Mouse (Mus musculus) midbrain, embryonic 13.5 days (tissue): ENCODE measurements around the gene Cracr2a. TPM values are rescaled to one million over a fixed set of nuclear protein-coding genes. Genes with fewer than 3 reads are reported as not detected.

Experiments
- ATAC-seq: fragments of 200-750 bp; cut with Nextera tagmentation; 2 replicates; pipeline ENCODE4 v1.8.0; 2017; ENCODE audit warnings: mild to moderate bottlenecking, moderate TSS enrichment, moderate library complexity
- H3K27ac ChIP-seq: fragments of 300-500 bp; sonication (generic); 2 replicates; pipeline ENCODE4 v1.5.1; 2015; ENCODE audit warnings: inconsistent platforms, mild to moderate bottlenecking, moderate library complexity
- H3K27me3 ChIP-seq: fragments of 300-500 bp; sonication (generic); 2 replicates; pipeline ENCODE4 v1.6.1; 2015; ENCODE audit warnings: mild to moderate bottlenecking, inconsistent platforms
- H3K36me3 ChIP-seq: fragments of 300-500 bp; sonication (generic); 2 replicates; pipeline ENCODE4 v1.6.1; 2015; ENCODE audit warnings: mild to moderate bottlenecking, inconsistent platforms
- H3K4me1 ChIP-seq: fragments of 300-500 bp; sonication (generic); replicated peaks from 2 replicates; pipeline ENCODE4 v1.6.1; 2015; ENCODE audit warnings: inconsistent platforms
- H3K4me2 ChIP-seq: fragments of 300-500 bp; sonication (generic); replicated peaks from 2 replicates; pipeline ENCODE4 v1.6.1; 2015; ENCODE audit warnings: moderate library complexity, mild to moderate bottlenecking, inconsistent platforms
- H3K4me3 ChIP-seq: fragments of 300-500 bp; sonication (generic); replicated peaks from 2 replicates; pipeline ENCODE4 v1.5.1; 2015; ENCODE audit warnings: mild to moderate bottlenecking, inconsistent platforms
- H3K9ac ChIP-seq: fragments of 300-500 bp; sonication (generic); replicated peaks from 2 replicates; pipeline ENCODE4 v1.6.1; 2015; ENCODE audit warnings: mild to moderate bottlenecking, inconsistent platforms
- H3K9me3 ChIP-seq: fragments of 300-500 bp; sonication (generic); 2 replicates; pipeline ENCODE4 v1.6.1; 2016; ENCODE audit warnings: mild to moderate bottlenecking, inconsistent platforms
- WGBS: fragments of 180-500 bp; shearing (Covaris S2); methylation state at CpG from one replicate; pipeline ENCODE4 v1.1.7; 2015; 5-methylcytosine and 5-hydroxymethylcytosine counted together
- polyA plus RNA-seq: library from polyadenylated mRNA; unstranded; fragments of >200 nt; fragmentation: Nextera tagmentation; extraction: Ambion mirVana; gene quantifications from 2 replicates; pipeline ENCODE4 v1.2.1, GENCODE M21; 2015

Cracr2a gene
- polyA plus RNA-seq, 1 experiment from 2014 or later, result 0.24 TPM

- H3K9ac ChIP-seq, result no peak overlapping the region
- peaks cover 11% of the 10 kb centered on the region for H3K4me1 ChIP-seq
- ATAC-seq, result no peak
- no peaks in the 10 kb centered on the region for H3K27me3 ChIP-seq
- no peak overlapping the region for H3K4me2 ChIP-seq
- H3K36me3 ChIP-seq, result no peaks in the 10 kb centered on the region
- H3K4me3 ChIP-seq, result no peak overlapping the region
- H3K27ac ChIP-seq, result no peak overlapping the region
- no peaks in the 10 kb centered on the region for H3K9me3 ChIP-seq
Measured at GRCm38 (mm10) chr6:127609673-127610072, 48.5 kb downstream of the Cracr2a start.

GRCm38 (mm10) chr6:127611216-127611615 lies 50.1 kb downstream of the Cracr2a start:
- ATAC-seq, result no peak
- Histone ChIP-seq H3K9me3 (no peaks in the 10 kb centered on the region), H3K4me1 (peaks cover 8% of the 10 kb centered on the region), H3K27ac (no peak overlapping the region), H3K4me3 (no peak overlapping the region), H3K4me2 (no peak overlapping the region), H3K36me3 (no peaks in the 10 kb centered on the region), H3K27me3 (no peaks in the 10 kb centered on the region), H3K9ac (no peak overlapping the region)
- WGBS, result 88% methylated on average over 12 of the region's 12 CpGs

DNA sequence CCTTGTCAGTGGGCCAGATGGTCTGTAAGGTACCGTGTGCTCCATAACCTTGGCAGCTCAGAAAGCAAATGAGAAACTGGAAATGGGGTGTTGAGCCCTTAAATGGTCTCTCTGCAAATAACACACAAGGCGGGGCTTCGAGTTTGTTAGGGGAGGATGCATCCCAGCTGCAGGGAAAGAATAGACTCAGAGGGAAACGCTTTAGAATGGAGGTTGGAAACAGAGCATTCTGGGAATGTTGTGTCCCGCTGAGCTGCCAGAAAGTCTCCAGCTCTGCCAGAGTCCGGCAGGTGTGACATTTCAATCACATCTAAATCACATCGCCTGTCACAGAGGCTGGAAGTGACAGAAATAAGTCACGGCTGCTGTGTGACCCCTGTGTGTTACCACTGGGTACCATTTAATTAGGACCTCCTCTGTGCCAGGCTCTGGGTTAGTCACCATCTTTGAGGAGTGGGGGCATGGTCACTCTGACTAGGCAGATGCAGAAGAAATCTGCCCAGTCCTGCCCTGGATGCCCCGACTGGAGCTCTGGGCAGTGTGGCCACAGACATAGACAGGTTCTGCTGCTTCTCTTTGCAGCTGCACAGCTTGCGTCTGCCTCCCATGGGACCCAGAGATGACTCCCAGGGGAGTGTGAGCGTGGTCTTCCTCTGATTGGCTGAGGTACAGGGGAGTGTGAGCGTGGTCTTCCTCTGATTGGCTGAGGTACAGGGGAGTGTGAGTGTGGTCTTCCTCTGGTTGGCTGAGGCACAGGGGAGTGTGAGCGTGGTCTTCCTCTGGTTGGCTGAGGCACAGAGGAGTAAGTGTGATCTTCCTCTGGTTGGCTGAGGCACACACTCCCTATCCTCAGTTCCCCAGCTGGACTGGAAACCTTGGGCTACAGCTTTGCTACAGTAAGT lies 53.2 kb downstream of the Cracr2a start:
- Histone ChIP-seq H3K36me3 (no peaks in the 10 kb centered on the region), H3K27ac (peak overlapping the region; percentile 37; the same call in 1 of the 2 replicates), H3K27me3 (no peaks in the 10 kb centered on the region), H3K4me1 (peaks cover 8% of the 10 kb centered on the region), H3K4me3 (no peak overlapping the region), H3K4me2 (no peak overlapping the region), H3K9me3 (no peaks in the 10 kb centered on the region), H3K9ac (0 out of 2 replicates have a peak overlapping the region, but pooled peaks have one; percentile 4)
- ATAC-seq, result peak; percentile 64
- 45% methylated on average over 13 of the region's 13 CpGs for WGBS

GRCm38 (mm10) chr6:127616623-127617022 lies 55.5 kb downstream of the Cracr2a start:
- 88% methylated on average over 1 of the region's 1 CpGs for WGBS
- no peak for ATAC-seq

DNA sequence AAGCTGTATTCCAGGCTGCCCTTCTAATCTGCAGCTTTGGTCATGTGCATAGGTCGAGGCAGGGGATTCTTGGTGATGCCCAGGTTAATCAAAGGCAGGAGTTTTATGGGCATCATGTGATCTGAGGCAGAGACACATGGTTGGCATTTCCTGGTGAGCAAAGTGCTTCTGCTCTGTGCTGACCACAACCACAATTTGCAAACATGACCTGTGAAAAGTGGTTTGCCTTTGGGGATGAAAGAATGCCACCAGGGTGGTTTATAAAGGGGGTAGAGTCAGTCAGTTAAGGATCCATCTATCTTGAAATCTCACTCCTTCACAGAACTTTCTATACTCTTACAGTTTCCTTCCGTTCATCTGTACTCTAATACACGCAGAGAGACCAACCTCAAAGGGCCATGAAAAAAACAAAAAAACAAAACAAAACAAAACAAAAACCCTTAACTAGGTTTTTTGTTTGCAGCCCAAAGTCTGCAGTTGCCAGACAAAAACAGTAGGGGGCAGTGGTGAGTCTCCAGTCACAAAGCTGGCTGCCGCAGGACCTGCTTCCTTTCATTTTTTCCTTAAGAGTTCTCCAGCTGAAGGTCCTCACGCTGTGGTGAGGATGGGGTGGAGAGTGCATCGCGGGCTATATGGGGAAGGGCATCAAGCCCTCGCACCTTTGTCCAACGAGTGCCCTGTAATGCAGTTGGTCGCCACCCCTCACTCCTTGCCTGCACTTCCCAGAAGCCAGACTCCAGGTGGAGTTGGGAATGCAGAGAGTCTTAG lies 56.3 kb downstream of the Cracr2a start:
- no peaks in the 10 kb centered on the region for H3K36me3 ChIP-seq
- H3K4me1 ChIP-seq, result peaks cover 8% of the 10 kb centered on the region
- no peaks in the 10 kb centered on the region for H3K9me3 ChIP-seq
- H3K27me3 ChIP-seq, result no peaks in the 10 kb centered on the region
- ATAC-seq, result peak; percentile 40; the same call in 1 of the 2 replicates
- H3K4me3 ChIP-seq, result no peak overlapping the region
- no peak overlapping the region for H3K4me2 ChIP-seq
- H3K27ac ChIP-seq, result no peak overlapping the region
- no peak overlapping the region for H3K9ac ChIP-seq
- WGBS, result 34% methylated on average over 10 of the region's 10 CpGs

More at GRCm38 (mm10) chr6:127616623-127617022, 55.5 kb downstream of the Cracr2a start:
- Histone ChIP-seq H3K9ac (no peak overlapping the region), H3K4me2 (no peak overlapping the region), H3K36me3 (no peaks in the 10 kb centered on the region), H3K4me1 (peaks cover 8% of the 10 kb centered on the region), H3K4me3 (no peak overlapping the region), H3K27ac (no peak overlapping the region), H3K9me3 (no peaks in the 10 kb centered on the region), H3K27me3 (no peaks in the 10 kb centered on the region)

GRCm38 (mm10) chr6:127618686-127619085 lies 57.5 kb downstream of the Cracr2a start:
- WGBS, result 72% methylated on average over 4 of the region's 4 CpGs
- H3K4me1 ChIP-seq, result peaks cover 8% of the 10 kb centered on the region
- ATAC-seq, result no peak

DNA sequence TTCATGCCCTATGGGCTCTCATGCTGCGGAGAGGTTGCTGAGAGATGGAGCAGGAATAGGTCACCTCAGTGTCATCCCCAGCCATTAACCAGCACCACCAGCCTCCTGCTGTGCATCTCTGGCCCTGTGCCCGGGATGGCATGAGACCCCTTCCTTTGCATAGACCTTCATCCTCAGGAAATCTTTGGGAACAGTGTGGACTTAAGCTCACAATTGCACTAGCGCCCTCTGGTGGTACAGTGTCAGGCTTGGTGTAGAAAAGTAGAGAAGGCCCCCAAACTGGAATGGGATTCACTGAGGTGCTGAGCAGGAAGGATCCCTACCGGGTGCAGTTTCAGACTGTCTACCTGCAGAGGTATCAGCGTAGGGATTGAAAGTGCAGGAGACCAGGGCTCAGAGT lies 64.0 kb downstream of the Cracr2a start:
- Histone ChIP-seq H3K9me3 (no peaks in the 10 kb centered on the region), H3K9ac (no peak overlapping the region), H3K36me3 (no peaks in the 10 kb centered on the region), H3K4me1 (peaks cover 12% of the 10 kb centered on the region), H3K27ac (no peak overlapping the region), H3K27me3 (no peaks in the 10 kb centered on the region), H3K4me2 (no peak overlapping the region), H3K4me3 (no peak overlapping the region)
- WGBS, result 42% methylated on average over 5 of the region's 5 CpGs
- no peak for ATAC-seq

More at GRCm38 (mm10) chr6:127618686-127619085, 57.5 kb downstream of the Cracr2a start:
- Histone ChIP-seq H3K27ac (no peak overlapping the region), H3K9me3 (no peaks in the 10 kb centered on the region), H3K9ac (no peak overlapping the region), H3K4me2 (no peak overlapping the region), H3K36me3 (no peaks in the 10 kb centered on the region), H3K27me3 (no peaks in the 10 kb centered on the region), H3K4me3 (no peak overlapping the region)

GRCm38 (mm10) chr6:127627453-127627852 lies 66.3 kb downstream of the Cracr2a start:
- H3K27me3 ChIP-seq, result no peaks in the 10 kb centered on the region
- peak; percentile 68 for ATAC-seq
- H3K4me1 ChIP-seq, result peaks cover 12% of the 10 kb centered on the region
- 13% methylated on average over 9 of the region's 9 CpGs for WGBS
- no peaks in the 10 kb centered on the region for H3K36me3 ChIP-seq
- no peak overlapping the region for H3K4me2 ChIP-seq
- no peak overlapping the region for H3K4me3 ChIP-seq
- H3K27ac ChIP-seq, result 0 out of 2 replicates have a peak overlapping the region, but pooled peaks have one; percentile 42
- no peak overlapping the region for H3K9ac ChIP-seq
- no peaks in the 10 kb centered on the region for H3K9me3 ChIP-seq

GRCm38 (mm10) chr6:127629249-127629648 lies 68.1 kb downstream of the Cracr2a start:
- H3K4me3 ChIP-seq, result no peak overlapping the region
- H3K9me3 ChIP-seq, result no peaks in the 10 kb centered on the region
- no peak overlapping the region for H3K27ac ChIP-seq
- H3K27me3 ChIP-seq, result no peaks in the 10 kb centered on the region
- no peak overlapping the region for H3K4me2 ChIP-seq
- peaks cover 12% of the 10 kb centered on the region for H3K4me1 ChIP-seq
- WGBS, result 87% methylated on average over 2 of the region's 2 CpGs
- H3K9ac ChIP-seq, result no peak overlapping the region
- ATAC-seq, result no peak
- H3K36me3 ChIP-seq, result no peaks in the 10 kb centered on the region

GRCm38 (mm10) chr6:127634858-127635257 lies 73.7 kb downstream of the Cracr2a start:
- Histone ChIP-seq H3K4me1 (peaks cover 11% of the 10 kb centered on the region), H3K36me3 (no peaks in the 10 kb centered on the region), H3K27me3 (no peaks in the 10 kb centered on the region), H3K9me3 (no peaks in the 10 kb centered on the region), H3K9ac (no peak overlapping the region), H3K4me3 (no peak overlapping the region), H3K27ac (no peak overlapping the region), H3K4me2 (no peak overlapping the region)
- 93% methylated on average over 2 of the region's 2 CpGs for WGBS
- ATAC-seq, result no peak

DNA sequence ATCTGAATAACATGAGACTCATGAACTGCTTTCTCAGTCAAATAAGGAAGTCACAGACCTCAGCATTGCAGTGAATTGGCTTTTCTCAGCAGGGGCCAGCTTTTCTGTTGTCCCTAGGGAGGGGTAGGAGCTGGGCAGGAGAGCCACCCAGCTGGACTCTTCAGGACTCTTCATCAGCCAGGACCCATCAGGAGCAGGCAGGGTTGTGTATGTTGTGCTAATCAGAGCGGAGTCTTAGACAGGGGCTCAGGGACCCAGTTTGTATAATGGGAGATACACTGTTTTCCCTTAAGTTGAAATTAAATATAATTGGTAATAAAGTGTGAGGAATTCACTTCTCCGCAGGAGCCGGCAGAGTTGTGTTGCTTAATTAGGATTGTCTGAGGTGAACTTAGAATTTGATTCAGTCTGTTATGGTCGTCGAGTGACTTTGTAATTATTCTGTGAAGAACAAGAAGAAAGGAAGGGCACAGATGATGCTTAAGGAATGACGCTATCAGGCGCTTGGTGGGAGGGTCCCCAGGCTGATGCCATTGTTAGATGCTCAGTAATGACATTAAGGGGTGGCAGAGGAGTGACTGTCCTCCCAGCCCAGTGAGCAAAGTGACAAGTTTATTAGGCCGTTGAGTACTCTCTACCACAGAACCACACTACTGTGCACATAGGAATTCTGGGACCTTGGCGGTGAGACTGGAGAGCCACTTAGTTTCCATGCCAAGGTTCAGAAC lies 74.5 kb downstream of the Cracr2a start:
- Histone ChIP-seq H3K4me1 (peaks cover 14% of the 10 kb centered on the region), H3K9me3 (no peaks in the 10 kb centered on the region), H3K9ac (no peak overlapping the region), H3K4me2 (no peak overlapping the region), H3K4me3 (no peak overlapping the region), H3K27me3 (no peaks in the 10 kb centered on the region), H3K36me3 (no peaks in the 10 kb centered on the region), H3K27ac (no peak overlapping the region)
- WGBS, result 30% methylated on average over 9 of the region's 9 CpGs
- no peak for ATAC-seq
